Mouse (Mus musculus): ENCODE results near the gene Zfp553. TPM values are rescaled to one million over a fixed set of nuclear protein-coding genes. Genes with fewer than 3 reads are reported as not detected.
"Not testable (repeated sequence)": the region's sequence is repeated elsewhere in the genome, so short reads cannot be mapped to it uniquely, and the experiment has no call there.

The Zfp553 gene
- polyA plus RNA-seq, 1 experiment from 2014 or later = 23.6 TPM

- no peaks in the 10 kb centered on the region for H3K36me3 ChIP-seq (ENCODE audit: control insufficient read depth, insufficient read depth, low read length)
- peak overlapping the region; percentile 97 for H3K27ac ChIP-seq (ENCODE audit: low read length)
- peaks cover 18% of the 10 kb centered on the region for H3K4me1 ChIP-seq (ENCODE audit: control insufficient read depth, insufficient read depth, low read length)
- H3K4me3 ChIP-seq (ENCODE audit: low read length) = peak overlapping the region; percentile 92
- H3K9ac ChIP-seq (ENCODE audit: low read depth, low read length) = peak overlapping the region; percentile 96
- H3K4me2 ChIP-seq (ENCODE audit: low read depth, low read length) = peak overlapping the region; percentile 91
- ATAC-seq = peak; percentile 80
- WGBS = 8% methylated on average over 33 of the region's 33 CpGs
- no peaks in the 10 kb centered on the region for H3K9me3 ChIP-seq (ENCODE audit: control insufficient read depth, low read length)
- H3K27me3 ChIP-seq (replicated peaks; ENCODE audit: control insufficient read depth, insufficient read depth, low read length) = no peaks in the 10 kb centered on the region
Measured at GRCm38 (mm10) chr7:127244658-127245510, 12.0 kb downstream of the Zfp553 start.

- 93% methylated on average over 8 of the region's 8 CpGs for WGBS
- peaks cover 11% of the 10 kb centered on the region for H3K4me1 ChIP-seq (ENCODE audit: control insufficient read depth, insufficient read depth, low read length)
- H3K9me3 ChIP-seq (ENCODE audit: control insufficient read depth, low read length); H3K27ac ChIP-seq (ENCODE audit: low read length); ATAC-seq; H3K4me2 ChIP-seq (ENCODE audit: low read depth, low read length); H3K9ac ChIP-seq (ENCODE audit: low read depth, low read length); H3K36me3 ChIP-seq (ENCODE audit: control insufficient read depth, insufficient read depth, low read length); H3K4me3 ChIP-seq (ENCODE audit: low read length); H3K27me3 ChIP-seq (replicated peaks; ENCODE audit: control insufficient read depth, insufficient read depth, low read length): not testable (repeated sequence)
Measured at GRCm38 (mm10) chr7:127250511-127250910, 17.6 kb downstream of the Zfp553 start.

- H3K9ac ChIP-seq (ENCODE audit: low read depth, low read length) = no peak overlapping the region
- 0 out of 2 replicates have a peak, but pooled peaks cover 5% of the 10 kb centered on the region for H3K36me3 ChIP-seq (ENCODE audit: control insufficient read depth, insufficient read depth, low read length)
- 90% methylated on average over 2 of the region's 2 CpGs for WGBS
- no peak overlapping the region for H3K4me3 ChIP-seq (ENCODE audit: low read length)
- no peak overlapping the region for H3K27ac ChIP-seq (ENCODE audit: low read length)
- no peaks in the 10 kb centered on the region for H3K27me3 ChIP-seq (replicated peaks; ENCODE audit: control insufficient read depth, insufficient read depth, low read length)
- no peaks in the 10 kb centered on the region for H3K9me3 ChIP-seq (ENCODE audit: control insufficient read depth, low read length)
- H3K4me2 ChIP-seq (ENCODE audit: low read depth, low read length) = no peak overlapping the region
- no peak for ATAC-seq
- H3K4me1 ChIP-seq (ENCODE audit: control insufficient read depth, insufficient read depth, low read length) = peaks cover 6% of the 10 kb centered on the region
Measured at GRCm38 (mm10) chr7:127252414-127252813, 19.6 kb downstream of the Zfp553 start.

- H3K36me3 ChIP-seq (ENCODE audit: control insufficient read depth, insufficient read depth, low read length) = 0 out of 2 replicates have a peak, but pooled peaks cover 5% of the 10 kb centered on the region
- peak overlapping the region; percentile 98 for H3K4me2 ChIP-seq (ENCODE audit: low read depth, low read length)
- no peak for ATAC-seq
- no peaks in the 10 kb centered on the region for H3K9me3 ChIP-seq (ENCODE audit: control insufficient read depth, low read length)
- H3K9ac ChIP-seq (ENCODE audit: low read depth, low read length) = peak overlapping the region; percentile 75
- WGBS = 75% methylated on average over 6 of the region's 6 CpGs
- peak overlapping the region; percentile 83 for H3K27ac ChIP-seq (ENCODE audit: low read length)
- no peaks in the 10 kb centered on the region for H3K27me3 ChIP-seq (replicated peaks; ENCODE audit: control insufficient read depth, insufficient read depth, low read length)
- peak overlapping the region; percentile 60 for H3K4me3 ChIP-seq (ENCODE audit: low read length)
- peaks cover 6% of the 10 kb centered on the region for H3K4me1 ChIP-seq (ENCODE audit: control insufficient read depth, insufficient read depth, low read length)
Measured at GRCm38 (mm10) chr7:127253341-127253740, 20.5 kb downstream of the Zfp553 start.

- Histone ChIP-seq H3K36me3 (ENCODE audit: control insufficient read depth, insufficient read depth, low read length) (0 out of 2 replicates have a peak, but pooled peaks cover 5% of the 10 kb centered on the region), H3K9me3 (ENCODE audit: control insufficient read depth, low read length) (no peaks in the 10 kb centered on the region), H3K4me1 (ENCODE audit: control insufficient read depth, insufficient read depth, low read length) (peaks cover 8% of the 10 kb centered on the region), H3K27ac (ENCODE audit: low read length) (peak overlapping the region; percentile 94), H3K9ac (ENCODE audit: low read depth, low read length) (peak overlapping the region; percentile 75), H3K27me3 (replicated peaks; ENCODE audit: control insufficient read depth, insufficient read depth, low read length) (no peaks in the 10 kb centered on the region), H3K4me2 (ENCODE audit: low read depth, low read length) (peak overlapping the region; percentile 98), H3K4me3 (ENCODE audit: low read length) (peak overlapping the region; percentile 60)
- ATAC-seq = peak; percentile 96
- WGBS = under 1% methylated on average over 136 of the region's 136 CpGs
Measured at GRCm38 (mm10) chr7:127253821-127254769, 21.2 kb downstream of the Zfp553 start.

- Histone ChIP-seq H3K27ac (ENCODE audit: low read length) (peak overlapping the region; percentile 94; the same call in 1 of the 2 replicates), H3K27me3 (replicated peaks; ENCODE audit: control insufficient read depth, insufficient read depth, low read length) (no peaks in the 10 kb centered on the region), H3K4me1 (ENCODE audit: control insufficient read depth, insufficient read depth, low read length) (peaks cover 11% of the 10 kb centered on the region), H3K36me3 (ENCODE audit: control insufficient read depth, insufficient read depth, low read length) (0 out of 2 replicates have a peak, but pooled peaks cover 5% of the 10 kb centered on the region), H3K9ac (ENCODE audit: low read depth, low read length) (peak overlapping the region; percentile 75), H3K4me2 (ENCODE audit: low read depth, low read length) (peak overlapping the region; percentile 98), H3K4me3 (ENCODE audit: low read length) (peak overlapping the region; percentile 60), H3K9me3 (ENCODE audit: control insufficient read depth, low read length) (no peaks in the 10 kb centered on the region)
- WGBS = 12% methylated on average over 4 of the region's 4 CpGs
- ATAC-seq = no peak
Measured at GRCm38 (mm10) chr7:127255008-127255407, 22.1 kb downstream of the Zfp553 start.

GRCm38 (mm10) chr7:127255965-127256364 lies 23.1 kb downstream of the Zfp553 start:
- Histone ChIP-seq H3K9me3 (ENCODE audit: control insufficient read depth, low read length) (no peaks in the 10 kb centered on the region), H3K27ac (ENCODE audit: low read length) (no peak overlapping the region), H3K4me1 (ENCODE audit: control insufficient read depth, insufficient read depth, low read length) (peaks cover 12% of the 10 kb centered on the region), H3K4me2 (ENCODE audit: low read depth, low read length) (no peak overlapping the region), H3K36me3 (ENCODE audit: control insufficient read depth, insufficient read depth, low read length) (0 out of 2 replicates have a peak, but pooled peaks cover 5% of the 10 kb centered on the region), H3K27me3 (replicated peaks; ENCODE audit: control insufficient read depth, insufficient read depth, low read length) (no peaks in the 10 kb centered on the region), H3K9ac (ENCODE audit: low read depth, low read length) (no peak overlapping the region), H3K4me3 (ENCODE audit: low read length) (no peak overlapping the region)
- 84% methylated on average over 2 of the region's 2 CpGs for WGBS
- ATAC-seq = no peak

GRCm38 (mm10) chr7:127256518-127256917 lies 23.7 kb downstream of the Zfp553 start:
- H3K9me3 ChIP-seq (ENCODE audit: control insufficient read depth, low read length) = no peaks in the 10 kb centered on the region
- no peak overlapping the region for H3K4me3 ChIP-seq (ENCODE audit: low read length)
- H3K27me3 ChIP-seq (replicated peaks; ENCODE audit: control insufficient read depth, insufficient read depth, low read length) = no peaks in the 10 kb centered on the region
- H3K4me1 ChIP-seq (ENCODE audit: control insufficient read depth, insufficient read depth, low read length) = peaks cover 14% of the 10 kb centered on the region
- no peak overlapping the region for H3K27ac ChIP-seq (ENCODE audit: low read length)
- no peak overlapping the region for H3K9ac ChIP-seq (ENCODE audit: low read depth, low read length)
- WGBS = 92% methylated on average over 5 of the region's 5 CpGs
- no peak for ATAC-seq
- 0 out of 2 replicates have a peak, but pooled peaks cover 2% of the 10 kb centered on the region for H3K36me3 ChIP-seq (ENCODE audit: control insufficient read depth, insufficient read depth, low read length)
- no peak overlapping the region for H3K4me2 ChIP-seq (ENCODE audit: low read depth, low read length)
